Mouse (Mus musculus): ENCODE measurements at regions not wholly inside any gene's neighbourhood (a gene's known extent, or its start where the extent isn't known, plus 50 kb on each side); places are given as distances from the start of the nearest gene placed in this dataset.

GRCm38 (mm10) chr3:52929827-52930605 is 87.0 kb downstream of the Cog6 start:
- DNase-seq (ENCODE audit: low read depth), result peak; percentile 86

GRCm38 (mm10) chr3:52927361-52927841 is 89.6 kb downstream of the Cog6 start:
- DNase-seq (ENCODE audit: low read depth), result peak; percentile 79

- no peak for DNase-seq (ENCODE audit: low read depth)
These were observed 90.5 kb downstream of the Cog6 start for GRCm38 (mm10) chr3:52926549-52926948.

DNA sequence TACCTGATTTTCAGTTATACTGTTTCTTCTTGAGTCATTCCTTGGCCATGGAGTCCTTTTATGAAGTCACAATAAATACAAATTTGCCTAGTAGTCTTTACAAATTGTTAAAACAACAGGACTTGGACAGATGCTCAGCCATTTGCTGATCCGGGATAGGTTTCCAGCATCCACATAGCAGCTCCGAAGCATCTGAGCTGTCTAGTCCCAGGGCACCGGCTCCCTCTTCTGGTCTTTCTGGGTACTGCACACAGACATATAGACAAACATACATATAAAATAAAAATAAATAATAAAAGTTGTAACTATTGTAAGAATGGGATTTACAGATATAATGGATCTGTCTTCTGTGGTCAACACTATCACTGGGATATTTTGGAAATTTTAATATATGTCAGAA is 91.8 kb downstream of the Cog6 start:
- peak; percentile 72 for DNase-seq (ENCODE audit: low read depth)

GRCm38 (mm10) chr3:52924631-52925030 is 92.4 kb downstream of the Cog6 start:
- no peak for DNase-seq (ENCODE audit: low read depth)

DNA sequence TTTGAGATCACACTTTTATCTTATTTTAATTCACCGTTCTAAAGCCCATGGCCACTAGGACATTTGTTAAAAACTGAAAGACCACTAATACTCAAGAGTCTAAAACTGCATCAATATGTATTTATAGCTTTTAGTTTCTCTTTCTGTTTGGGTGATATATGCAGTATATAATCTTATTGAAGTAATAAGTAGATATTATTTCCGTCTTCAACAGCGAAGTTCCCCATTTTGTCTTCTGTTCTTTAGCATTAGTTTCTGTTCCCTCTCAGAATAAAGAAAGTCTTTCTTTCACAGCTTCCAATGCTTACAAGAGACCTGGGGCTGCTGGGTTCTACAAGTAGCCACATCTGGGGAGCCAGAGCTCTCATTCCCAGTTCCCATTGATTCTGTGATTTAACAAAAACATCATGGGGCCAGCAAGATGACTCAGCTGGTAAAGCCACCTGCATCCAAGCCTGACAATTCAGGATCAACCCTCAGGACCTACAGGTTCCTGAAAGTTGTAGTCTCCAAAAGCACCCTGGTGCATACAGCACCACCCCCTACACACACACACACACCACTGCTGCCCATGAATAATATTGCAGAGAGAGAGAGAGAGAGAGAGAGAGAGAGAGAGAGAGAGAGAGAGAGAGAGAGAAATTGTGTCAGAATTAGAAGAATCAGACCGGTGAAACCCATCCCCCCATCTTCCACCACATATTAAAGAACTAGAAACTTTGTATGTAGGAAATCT is 93.0 kb downstream of the Cog6 start:
- DNase-seq (ENCODE audit: low read depth), result no peak

DNA sequence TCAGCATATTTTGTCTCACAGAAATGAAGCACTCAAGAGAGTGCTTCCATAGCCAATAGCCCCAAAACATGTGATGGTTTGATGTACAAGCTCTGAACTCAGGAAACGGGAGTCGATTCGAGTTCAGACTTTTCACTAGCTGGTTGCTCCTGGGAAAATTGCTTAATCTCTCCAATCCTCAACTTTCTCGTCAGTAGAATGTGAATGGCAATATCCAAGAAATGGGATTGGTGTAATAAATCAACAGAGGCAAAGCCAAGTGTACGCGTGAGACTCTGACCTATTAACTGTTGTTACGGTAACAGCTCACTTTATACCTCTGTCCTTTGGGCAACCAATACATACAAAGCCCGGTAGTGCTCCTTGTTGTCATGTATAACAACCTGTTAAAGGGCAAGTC is 94.6 kb downstream of the Cog6 start:
- no peak for DNase-seq (ENCODE audit: low read depth)

- peak; percentile 54 for DNase-seq (ENCODE audit: low read depth)
These were observed 110.0 kb downstream of the Cog6 start for GRCm38 (mm10) chr3:52906823-52907564.

- DNase-seq (ENCODE audit: low read depth), result no peak
These were observed 113.0 kb downstream of the Cog6 start for GRCm38 (mm10) chr3:52904028-52904427.

DNA sequence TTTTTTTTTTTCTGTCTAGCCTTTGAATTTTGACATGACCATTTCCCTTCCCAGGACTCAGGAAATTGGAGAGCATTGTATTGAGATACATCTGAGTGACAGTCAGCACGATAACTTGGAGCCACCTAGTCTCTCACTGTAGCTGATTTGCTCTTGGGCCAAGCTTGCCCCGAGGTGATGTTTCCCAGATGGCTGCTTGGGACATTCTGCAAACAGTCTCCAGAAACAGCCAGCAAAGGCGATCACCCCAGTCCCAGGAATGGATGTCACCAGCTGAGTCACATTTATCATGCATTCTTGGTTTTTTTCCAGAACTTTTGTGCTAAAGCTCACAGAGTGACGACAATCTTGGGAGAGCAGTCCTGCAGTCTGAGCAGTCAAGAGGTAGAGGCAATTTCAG is 119.4 kb downstream of the Cog6 start:
- no peak for DNase-seq (ENCODE audit: low read depth)

- no peak for DNase-seq (ENCODE audit: low read depth)
These were observed 120.6 kb downstream of the Cog6 start for GRCm38 (mm10) chr3:52896462-52896861.

DNA sequence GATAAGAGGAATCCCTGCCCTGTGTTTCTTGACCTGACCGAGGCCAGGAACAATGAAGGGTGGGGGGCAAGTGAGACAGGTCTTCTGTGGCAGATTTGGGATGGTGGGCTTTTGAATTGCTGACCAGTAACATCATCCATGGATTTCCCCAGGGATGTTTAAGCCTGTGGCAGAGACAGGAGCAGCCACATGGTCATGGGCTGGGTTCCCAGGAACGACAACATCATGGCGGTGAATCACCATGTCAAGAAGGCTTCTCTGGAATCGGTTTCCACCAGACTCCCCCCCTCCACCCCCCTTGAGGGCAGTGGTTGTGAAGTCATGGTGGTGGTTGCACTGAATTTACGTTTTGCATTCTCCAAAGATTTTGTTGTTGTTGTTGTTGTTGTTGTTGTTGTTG is 121.3 kb downstream of the Cog6 start:
- DNase-seq (ENCODE audit: low read depth), result no peak

DNA sequence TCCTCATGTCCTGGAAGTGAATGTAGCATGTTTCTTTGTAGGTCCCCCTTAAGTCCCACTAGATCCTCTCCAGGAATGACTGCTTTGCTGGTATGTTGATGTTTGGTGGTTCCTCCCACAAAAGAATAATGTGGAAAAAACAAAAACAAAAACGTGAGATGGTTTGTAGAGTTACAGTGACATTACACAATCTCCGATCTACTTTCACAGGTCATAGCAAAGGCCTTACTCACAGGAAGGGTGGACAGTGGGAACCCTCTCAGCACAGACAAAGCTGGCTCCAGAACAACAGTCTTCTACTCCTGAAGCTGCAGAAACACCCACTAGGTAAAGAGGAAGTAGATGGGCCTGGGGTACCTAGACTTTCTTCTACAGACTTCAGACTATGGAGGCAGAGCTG is 122.2 kb downstream of the Cog6 start:
- DNase-seq (ENCODE audit: low read depth), result no peak

DNA sequence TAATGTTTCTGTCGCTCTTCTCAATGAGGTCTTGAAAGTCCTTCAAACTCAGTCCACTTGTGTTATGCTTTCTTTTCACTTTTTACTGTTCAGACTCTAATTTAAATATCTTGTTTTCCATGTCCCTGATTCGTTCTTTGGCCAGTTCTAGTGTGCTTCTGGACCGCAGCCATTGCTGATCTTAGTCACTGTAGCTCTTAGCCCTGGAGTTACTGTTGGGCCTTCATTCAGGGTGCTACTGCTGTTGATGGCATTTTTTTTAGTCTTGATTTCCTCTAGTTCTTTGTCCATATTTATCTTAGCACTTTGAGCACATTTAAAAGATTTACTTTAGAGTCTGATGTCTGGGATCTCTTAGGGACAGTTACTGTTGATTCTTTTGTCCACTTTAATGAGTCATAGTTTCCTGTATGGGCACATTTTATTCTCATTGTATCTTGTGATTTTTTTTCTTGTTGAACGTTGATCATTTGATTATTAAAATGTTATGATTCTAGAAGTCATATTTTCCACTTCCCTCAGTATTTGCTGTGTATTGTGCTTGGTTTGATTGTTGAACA is 127.8 kb downstream of the Cog6 start:
- DNase-seq (ENCODE audit: low read depth), result no peak

- DNase-seq (ENCODE audit: low read depth), result peak; percentile 38
These were observed 135.1 kb downstream of the Cog6 start for GRCm38 (mm10) chr3:52881981-52882380.

DNA sequence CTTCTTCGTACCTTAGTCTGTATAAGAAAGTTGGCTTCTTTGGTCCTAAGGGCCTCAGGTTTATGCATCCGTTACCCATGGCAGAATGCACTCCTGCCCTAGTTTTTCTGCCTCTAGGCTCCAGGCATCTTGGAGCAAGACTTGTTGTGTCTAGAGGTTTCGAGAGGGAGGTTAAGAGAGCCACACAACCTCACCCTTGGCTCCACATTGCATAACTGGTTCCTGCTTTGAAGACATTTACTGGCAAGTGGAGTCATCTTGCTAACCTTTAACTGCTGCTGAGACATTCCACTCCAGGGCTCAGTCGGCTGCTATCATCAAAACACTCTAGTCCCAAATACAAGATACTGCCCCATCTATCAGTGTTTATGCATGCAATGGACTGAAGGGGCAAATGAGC is 135.9 kb downstream of the Cog6 start:
- DNase-seq (ENCODE audit: low read depth), result peak; percentile 20

- no peak for DNase-seq (ENCODE audit: low read depth)
These were observed 137.3 kb downstream of the Cog6 start for GRCm38 (mm10) chr3:52879700-52880099.

DNA sequence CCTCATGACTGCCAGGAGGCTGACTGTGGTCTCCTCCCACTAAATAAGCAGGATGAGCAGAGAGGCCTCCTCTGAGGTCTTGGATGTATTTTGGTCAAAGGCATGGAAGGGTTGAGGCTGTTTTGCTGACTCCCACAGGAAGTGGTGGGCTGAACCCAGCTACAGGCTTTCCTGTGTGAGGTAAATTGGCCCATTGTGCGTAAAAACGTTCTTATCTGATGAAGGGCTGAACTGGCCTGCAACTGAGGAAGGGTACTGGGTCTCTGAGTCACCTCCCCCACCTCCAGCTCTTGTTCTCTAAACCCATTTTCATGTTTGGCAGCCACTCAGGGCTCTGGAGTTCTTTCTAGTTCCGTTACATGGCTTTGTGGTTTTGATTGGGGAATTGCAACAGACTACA is 138.7 kb downstream of the Cog6 start:
- peak; percentile 89 for DNase-seq (ENCODE audit: low read depth)

- peak; percentile 36 for DNase-seq (ENCODE audit: low read depth)
These were observed 144.8 kb downstream of the Cog6 start for GRCm38 (mm10) chr3:52872260-52872659.

- DNase-seq (ENCODE audit: low read depth), result peak; percentile 58
These were observed 153.7 kb downstream of the Cog6 start for GRCm38 (mm10) chr3:52863146-52863849.

DNA sequence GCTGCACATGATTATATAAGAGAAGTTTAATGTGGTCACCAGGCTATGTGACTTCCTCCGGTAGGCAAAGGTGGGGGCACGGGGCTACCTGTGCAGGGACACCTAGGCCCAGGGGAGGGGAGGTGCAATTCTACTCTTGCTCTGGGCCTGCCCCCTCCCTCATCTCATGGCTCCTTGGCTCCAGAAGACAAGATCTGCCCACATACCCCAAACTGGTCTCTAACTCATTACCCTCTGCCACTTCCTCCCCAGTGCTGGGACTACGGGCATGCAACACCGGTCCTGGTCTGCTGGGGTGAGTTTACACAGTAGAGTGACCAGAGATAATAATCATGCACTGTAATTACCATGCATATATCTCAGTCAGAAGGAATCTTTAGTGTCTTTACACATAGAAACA is 155.0 kb downstream of the Cog6 start:
- DNase-seq (ENCODE audit: low read depth), result no peak

- DNase-seq (ENCODE audit: low read depth), result no peak
These were observed 155.5 kb downstream of the Cog6 start for GRCm38 (mm10) chr3:52861538-52861937.

All from naive thymus-derived CD4-positive, alpha-beta T cell, adult 2 months (primary cell).